Mouse (Mus musculus) kidney, adult 8-10 months (tissue): Measurements from ENCODE around the gene Fam120b.
A peak's percentile ranks its signal among the peaks of the same experiment; 100 is the strongest.

Experiments
- DNase-seq, 2 experiments: peaks; one replicate each; pipeline ENCODE4 v3.0.0; 2022

The Fam120b gene

DNA sequence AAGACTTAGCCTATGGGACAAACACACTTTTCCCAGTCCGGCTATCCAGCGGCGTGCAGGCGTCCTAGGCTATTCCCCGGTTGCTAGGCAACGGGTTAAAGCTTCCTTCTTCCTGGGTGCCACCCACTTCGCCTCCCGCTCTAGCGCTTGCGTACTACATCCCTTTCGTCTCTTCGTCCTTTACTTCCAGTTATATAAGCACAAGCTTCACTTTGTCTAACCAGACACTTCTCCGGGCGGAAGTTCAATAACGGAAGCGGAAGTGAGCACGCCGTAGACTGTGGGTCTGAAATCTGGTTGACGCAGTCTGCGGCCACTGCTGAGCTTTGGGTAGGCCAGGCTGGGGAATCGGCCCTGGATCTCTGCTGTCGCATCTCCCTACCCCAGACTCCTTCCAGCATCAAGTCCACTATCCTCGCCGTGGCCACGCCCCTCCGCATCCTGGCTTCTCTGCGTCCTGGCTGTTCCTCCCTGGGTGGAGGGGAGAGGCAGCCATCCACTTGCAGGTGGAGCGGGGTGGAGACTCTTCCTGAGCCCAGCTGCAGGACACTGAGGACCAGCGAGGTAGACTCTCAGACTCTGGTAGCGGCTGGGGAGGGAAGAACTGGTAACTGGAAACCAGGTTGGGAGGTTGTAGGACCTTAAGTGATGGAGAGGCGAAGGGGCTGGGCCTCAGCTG, at the start of gene Fam120b:
TSS of gene Fam120b (plus strand) at position 206 of the 679 bp plus-strand sequence.
- peak; percentile 94 to 98 for DNase-seq

DNA sequence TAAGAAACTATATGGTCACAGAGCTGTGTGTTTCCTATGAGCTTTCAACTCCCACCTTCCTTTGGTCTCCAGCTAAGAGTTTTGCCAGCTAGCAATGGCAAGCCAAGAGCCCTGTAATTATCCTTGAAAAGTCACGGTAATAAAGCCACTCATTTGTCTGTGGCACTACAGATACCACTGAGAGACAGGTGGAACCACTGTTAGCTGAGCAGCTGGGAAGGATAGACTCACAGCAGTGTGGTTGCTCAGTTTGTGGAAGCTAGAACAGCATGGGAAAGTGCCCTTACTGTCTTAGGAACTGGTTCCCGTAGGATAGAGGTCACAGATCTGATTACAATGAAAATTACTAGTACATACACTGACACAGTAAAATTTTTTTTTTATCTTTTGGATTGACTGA, 45.9 kb upstream of the Fam120b start:
- no peak for DNase-seq

DNA sequence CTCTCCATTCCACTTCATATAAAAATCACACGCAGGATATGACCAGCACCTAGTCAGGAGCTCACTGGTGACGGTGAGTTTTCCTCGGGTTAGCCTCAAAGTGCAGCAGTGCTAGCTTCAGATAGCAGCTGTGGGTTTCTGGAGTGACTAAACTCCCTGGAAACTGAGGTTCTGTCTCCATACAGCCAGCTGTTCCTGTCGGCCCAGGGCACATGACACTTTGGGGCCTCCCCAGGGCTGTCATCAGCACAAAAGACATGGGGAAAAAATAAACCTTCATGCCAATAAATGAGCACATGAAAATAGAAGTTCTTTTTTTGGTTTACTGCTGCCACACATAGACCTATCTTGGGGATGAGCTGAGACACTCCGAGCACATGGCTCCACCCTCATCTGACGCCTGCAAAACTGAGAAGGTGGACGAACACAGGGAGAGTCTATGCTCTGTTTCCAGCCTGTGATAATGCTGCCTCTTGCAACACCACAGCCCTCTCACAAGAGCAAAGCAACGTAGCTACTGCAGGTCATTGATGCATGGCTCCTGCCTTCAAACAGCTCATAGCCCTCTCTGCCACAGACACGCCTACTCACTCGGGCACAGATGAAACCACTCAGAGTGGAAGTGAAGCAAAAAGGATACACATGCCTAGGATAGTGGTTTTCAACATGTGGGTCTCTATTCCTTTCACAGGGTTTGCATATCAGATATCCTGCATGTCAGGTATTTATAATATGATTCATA, 43.0 kb upstream of the Fam120b start:
- DNase-seq = no peak

DNA sequence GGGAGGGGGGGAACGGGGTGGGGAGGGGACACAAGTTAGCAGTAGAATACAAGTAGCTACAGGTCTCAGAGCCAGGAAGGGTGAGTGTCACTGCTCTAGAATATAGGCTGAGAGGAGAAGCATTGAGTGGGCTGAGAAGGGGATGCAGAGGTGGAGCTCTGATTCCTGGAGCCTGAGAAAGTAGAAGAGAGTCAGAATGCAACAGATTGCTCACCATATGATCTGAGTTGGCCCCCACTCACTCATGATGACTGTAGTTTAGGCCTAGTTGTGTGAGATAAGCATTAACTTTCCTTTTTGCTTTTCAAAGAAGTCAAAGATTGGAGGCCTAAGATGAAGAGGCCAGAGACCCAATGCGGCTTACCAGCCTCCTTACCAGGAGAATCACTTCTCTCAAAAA, 42.0 kb upstream of the Fam120b start:
- DNase-seq = no peak

DNA sequence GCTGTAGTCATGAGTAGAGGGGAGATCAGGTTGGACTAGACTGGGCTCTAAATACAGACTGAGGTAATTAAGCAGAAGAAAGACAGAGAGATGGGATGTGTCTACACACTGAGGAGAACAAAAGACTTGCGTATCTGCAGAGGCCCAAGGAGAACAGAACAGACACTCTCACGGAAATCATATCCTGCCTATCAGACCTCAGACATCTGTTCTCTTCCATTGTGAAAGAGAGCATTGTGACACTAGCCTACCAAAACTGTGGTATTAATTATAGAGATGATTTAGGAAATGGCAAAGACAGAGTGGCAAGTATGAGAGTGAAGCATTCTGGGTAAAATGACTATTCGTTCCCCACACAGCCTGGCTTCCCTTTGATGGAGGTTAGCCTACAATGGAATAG, 40.9 kb upstream of the Fam120b start:
- DNase-seq = no peak

DNA sequence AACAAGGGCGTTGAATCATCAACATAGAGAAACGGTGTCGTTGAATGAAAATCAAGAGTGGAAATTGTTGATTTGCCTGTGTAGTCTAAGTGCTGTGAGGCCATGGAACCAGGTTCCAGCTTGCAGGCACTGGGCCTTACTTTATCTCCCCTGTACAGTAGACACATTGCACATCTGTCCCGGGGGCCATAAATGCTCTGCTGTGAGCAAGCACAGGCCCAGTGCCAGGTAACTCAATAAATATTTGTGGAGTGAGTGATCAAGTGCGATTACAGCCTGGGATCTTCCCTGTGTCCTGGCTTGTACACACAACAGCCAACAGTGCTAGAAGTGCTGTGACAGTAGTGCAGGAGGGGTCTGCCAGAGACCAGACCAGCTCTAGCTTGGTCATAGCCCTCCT, 39.5 kb upstream of the Fam120b start:
- DNase-seq = no peak

DNA sequence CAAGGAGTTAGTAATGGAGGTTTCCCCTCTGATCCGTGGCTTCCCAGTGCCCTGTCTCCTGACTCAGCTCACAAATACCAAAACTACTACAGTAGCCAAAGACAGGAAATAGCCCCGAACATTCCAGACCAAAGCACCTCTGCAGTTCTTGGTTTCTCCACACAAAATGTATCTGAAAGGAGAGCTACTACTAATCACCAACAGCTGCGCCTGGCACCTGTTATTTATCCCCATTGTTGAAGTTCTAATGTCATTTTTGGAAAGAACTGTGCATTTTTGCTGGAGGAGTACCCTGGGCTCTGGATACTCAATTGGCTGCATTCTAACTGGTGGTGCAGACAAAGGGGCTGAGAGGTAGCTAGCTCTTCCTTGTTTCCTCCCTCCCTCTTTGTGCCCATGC, 38.9 kb upstream of the Fam120b start:
- no peak for DNase-seq

DNA sequence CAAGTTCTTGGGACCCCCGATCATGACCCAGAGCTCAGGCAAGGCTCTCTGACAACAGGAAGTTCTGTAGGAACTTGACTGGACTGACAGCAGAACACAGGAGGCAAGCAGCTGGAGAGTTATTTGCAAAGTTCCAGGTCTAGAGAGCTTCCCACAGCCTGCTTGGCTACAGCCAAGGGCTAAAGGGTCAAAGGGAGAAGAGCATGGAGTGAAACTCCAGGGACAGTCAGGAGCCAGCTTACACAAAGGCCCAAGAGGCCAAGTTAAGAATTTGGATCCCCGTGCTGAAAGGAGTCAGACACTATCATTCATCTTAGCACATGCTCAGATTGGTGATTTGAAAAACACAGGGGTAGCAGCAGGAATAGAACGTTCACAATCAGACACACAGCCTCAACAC, 32.3 kb upstream of the Fam120b start:
- no peak for DNase-seq

DNA sequence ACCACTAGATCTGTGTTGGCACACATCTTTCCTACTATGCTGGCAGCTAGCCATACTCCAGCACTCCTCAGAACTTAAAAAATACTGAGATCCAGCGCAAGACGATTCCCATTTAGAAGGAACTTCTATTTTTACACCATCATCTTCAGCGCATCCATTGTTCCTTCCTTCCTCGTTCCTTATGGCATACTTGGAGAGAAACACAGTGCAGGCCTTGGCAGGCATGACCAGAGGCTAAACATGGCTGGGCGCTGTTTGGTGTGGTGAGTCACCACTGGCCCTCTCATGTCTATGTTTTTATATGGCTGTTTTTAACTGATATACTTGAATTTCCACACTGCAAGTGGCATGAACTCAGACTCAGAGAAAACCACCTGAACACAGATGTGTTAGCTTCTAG, 30.4 kb upstream of the Fam120b start:
- no peak for DNase-seq

DNA sequence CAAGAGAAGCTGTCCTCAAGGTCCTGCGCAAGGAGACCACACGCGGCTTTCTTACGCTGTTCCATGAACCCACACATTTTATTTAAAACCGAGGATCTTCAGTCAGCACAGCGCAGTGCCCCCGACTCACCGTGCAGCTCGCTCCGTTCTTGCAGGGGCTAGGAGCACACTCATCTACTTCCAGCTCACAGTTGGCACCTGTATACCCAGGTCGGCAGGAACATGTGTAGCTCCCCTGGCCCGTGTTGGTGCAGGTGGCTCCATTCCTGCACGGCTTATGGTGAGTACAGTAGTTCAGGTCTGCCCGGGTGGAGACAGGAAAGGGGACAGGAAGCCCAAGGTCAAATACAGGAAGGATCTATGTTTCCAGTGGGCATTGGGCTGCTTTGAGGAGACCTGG, 25.6 kb upstream of the Fam120b start:
- DNase-seq = no peak

DNA sequence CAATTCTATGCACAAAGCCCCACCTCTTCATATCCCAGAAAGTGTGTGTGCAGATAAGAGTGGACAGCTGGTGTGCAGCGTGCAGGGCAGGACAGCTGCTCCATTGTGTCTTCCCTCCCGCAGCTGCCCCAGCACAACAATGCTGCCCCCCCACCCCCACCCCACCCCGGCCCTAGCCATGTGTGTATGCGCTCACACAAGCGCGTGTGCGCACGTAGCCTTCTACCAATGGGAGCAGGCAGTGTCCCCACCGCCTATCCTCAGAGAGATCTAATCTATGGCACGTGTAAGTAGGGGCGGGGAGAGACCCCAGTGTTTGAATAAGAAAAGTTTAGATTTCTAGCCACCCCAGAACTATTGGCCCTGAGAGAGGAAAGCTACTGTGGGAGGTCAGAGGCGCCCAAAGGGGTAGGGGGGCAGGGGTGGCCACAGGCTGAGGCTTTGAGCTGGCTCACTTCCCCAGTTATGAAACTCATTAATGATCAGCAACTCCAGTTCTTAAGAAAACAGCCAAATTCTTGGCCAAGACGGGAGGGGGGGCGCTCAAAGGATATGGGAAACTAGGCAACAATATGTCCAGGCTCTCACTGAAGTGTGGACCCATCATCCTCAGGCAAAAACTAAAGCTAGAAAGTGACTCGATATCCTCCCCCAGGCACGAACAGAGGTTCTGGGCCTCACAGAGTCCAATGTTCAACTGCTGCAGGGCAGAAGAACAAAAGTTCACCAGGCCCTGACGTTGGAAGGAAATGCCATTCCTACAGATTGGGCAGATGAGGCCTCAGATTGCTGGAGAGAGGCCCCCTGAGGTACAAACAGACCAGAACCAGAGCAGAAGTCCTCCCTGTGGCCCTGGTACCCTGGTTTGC, 23.8 kb upstream of the Fam120b start:
- peak; percentile 54 to 65 for DNase-seq

DNA sequence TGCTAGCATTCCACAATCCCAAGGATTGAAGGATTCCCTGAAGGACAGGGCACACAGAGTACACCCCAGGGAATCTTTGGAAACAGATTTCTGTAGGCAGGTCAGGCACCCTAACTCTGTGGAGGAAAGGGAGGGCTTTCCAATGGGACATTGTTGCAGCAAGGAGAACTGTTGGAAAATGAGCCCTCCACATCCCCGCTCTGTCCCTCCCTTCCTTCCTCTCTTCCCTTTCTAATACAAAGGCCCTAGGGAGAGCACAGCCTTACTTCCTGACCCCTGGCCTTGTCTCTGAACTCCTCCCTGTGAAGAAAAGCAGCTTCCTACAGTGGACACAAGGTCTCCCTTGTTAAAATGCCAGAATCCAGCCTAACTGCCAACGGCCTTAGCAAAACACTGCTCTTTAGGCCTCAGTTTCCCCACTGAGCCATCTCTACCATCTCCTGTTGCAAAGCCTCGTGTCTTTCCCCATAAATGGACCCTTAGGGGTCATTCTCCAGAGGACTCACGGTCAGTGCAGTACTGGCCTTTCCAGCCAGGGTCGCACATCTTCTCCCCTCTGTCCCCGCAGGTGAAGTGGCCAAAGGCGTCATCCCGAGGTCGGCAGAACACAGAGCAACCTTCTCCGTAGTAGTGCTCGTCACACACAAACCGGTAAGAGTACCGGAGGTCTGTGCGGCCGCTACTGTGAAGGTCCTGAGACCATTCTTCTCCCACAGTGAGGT, 22.9 kb upstream of the Fam120b start:
- DNase-seq = peak in 1 of 2 experiments; percentile 36

DNA sequence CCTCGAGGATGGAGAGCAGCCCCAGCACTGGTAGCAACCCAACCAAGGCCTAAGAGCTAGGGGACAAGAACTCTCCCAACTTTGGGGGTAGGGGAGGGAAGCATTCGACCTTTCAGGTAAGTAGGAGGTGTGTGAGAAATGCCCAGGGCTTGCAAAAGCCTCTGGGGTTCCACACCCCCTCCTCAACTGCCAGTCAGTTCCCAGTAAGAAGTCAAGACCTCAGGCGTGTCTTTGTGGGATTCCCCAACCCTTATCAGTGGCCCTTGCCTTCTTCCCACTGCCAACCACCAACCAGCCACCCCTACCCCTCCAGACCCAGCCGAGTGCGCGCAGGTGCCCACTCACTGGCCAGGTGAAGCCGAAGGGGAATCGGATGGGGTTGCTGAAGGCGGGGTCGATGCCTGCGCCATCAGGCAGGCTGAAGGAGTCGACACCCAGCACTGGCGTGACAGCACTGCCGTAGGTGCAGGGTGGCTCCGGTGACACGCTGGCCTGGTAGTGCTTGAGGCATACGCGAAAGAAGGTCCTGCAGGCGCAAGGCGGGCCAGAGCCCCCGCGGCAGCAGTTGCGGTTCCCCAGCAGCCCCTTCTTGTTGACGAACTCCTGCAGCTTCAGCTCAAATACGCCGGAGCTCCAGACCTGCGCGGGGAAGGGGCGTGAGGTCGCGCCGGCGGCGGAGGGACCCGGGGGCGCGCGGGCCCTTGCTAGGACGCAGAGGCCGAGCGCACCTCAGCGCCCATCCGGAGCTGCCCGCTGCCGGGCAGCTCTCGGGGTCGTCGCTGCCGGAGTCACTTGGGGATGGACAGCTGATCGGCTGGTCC, 21.5 kb upstream of the Fam120b start:
- no peak for DNase-seq

DNA sequence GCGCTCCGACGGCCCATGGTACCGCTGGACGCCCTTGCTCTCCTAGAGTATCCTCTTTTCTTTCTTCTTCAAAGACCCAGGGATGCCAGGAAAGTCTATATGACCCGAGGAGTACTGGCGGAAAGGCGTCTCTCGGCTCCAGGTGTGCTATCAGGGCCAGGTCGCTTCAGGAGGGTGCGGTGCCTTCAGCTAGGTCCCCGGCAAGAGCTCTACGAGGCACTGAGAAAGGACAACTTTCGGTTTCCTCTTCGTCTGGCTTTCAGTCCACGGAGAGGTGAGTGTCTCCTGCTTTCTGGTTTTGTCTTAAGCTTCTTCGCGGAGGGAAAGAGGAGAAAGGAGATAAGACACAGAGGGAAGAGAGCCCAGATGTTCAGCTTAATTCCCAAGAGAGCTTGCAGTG, 20.8 kb upstream of the Fam120b start:
- DNase-seq = no peak

DNA sequence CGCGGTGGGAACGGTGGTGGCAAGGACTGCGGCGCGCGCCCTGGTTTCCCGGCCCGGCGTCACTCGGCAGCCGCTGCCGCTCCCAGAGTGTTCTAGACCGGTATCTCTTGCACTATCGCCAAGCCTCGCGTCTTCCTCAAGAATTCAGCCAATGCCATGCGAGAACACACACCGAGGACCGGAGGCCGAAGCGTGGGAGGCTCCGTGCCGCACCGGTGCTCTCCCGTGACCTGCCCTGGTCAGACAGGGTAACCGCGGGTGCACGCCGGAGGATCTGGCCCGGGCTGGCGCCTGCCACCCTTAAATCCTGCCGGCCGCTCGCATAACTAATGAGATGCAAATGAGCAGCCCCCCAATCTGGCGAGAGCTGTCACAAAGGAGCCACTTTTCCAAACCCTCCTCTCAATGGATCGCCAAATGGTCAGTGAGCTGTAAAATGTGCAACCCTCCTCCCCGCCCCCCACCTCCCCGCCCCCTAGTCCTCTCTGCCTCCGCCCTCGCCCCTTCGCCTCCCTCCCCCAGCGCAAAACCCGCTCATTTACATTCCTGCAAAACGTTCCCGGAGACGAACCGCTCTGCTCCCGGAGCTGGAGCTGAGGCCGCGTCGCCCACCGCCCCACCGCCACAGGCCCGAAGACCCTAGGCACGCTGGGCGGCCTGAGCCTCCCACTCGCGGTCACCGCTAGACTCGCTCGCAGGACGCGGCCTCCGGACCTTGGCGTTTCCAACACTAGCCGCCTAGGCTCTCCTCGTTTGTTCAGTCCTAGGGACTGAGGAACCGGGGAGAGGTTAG, 20.1 kb upstream of the Fam120b start:
- peak; percentile 84 to 92 for DNase-seq

DNA sequence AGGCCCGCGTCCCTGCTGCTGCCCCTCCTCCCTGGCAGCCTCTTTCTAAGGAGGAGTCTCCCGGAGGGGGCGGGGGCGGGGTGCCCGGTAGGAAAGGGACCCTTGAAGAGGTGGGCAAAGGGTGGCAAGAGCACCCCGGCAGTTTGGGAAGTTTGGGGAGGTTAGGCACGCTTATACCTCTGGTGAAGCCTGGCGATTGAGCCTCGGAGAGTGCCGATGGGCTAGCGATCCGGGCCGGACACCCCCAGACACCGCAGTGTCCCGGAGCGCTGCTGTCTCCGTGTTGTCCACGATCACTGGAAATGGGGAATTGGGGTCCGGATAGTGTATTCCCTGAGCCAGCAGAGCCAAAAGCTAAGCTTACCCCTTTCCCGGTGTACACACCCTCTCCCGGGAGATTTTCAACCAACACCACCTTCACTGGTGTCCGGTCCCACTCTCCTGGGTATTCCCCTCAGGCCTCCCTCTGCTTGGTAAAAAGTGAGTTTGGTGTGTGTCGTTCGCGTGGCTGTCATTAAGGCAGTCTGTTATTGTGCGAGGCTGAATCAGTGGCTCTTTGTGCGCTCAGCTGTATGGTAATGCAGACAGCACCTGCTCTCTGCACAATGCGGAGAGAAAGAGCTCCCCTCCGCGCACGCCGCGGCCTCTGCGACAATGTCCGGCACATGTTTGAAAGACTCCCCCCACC, 19.4 kb upstream of the Fam120b start, which contains the start of gene Dll1:
TSS of gene Dll1 (minus strand) at position 379 of the 688 bp plus-strand sequence.
- DNase-seq = no peak

DNA sequence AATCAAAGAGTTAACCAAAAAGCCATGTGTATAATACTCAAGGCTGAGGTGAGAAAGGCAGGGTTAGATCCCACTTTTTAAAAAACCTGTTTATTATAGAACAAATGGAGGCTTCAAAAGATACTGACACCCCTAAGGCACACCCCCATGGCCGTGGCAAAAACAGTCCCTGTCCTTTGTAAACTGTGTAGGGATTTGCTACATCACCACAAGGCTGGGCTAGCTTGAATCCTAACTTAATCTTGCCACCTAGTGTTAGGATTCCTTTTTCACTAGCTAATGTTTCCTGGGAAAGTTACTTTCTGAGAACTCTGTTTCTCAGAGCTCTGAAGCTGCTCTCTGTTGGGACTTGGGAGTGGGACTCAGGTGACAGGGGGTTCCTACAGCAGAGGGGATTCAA, 18.1 kb upstream of the Fam120b start:
- peak in 1 of 2 experiments; percentile 37 for DNase-seq

DNA sequence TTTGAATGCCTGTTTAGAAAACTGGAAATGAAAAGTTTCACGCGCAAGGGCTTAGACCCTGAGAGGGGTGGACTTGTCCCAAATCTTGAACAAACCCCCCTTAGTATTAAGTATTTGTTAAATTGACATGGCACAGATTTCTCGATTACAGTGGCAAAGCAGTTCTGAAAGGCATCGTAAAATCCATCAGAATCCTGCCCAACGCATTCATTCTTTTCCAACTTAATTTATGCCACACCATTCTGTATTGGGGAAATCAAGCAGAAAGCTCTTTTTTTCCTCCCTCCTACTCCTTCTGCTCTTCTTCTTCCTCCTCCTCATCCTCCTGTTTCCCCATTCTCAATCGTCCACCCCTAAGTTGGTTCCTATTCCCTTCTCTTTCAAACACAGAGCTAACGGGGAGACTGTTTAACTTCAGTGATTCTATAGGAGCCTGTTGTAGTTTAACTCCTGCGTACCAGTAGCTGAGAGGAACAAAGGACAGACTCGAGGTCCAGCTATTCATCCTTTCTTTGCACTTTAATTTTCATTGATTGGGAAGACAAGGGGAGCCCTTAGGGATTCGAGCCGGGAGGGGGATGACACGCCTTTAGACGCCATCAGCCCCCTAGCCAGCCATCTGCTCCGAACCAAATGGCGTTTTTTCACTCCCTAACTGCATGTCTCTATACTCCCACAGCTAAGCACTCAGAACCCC, 17.4 kb upstream of the Fam120b start:
- no peak for DNase-seq

DNA sequence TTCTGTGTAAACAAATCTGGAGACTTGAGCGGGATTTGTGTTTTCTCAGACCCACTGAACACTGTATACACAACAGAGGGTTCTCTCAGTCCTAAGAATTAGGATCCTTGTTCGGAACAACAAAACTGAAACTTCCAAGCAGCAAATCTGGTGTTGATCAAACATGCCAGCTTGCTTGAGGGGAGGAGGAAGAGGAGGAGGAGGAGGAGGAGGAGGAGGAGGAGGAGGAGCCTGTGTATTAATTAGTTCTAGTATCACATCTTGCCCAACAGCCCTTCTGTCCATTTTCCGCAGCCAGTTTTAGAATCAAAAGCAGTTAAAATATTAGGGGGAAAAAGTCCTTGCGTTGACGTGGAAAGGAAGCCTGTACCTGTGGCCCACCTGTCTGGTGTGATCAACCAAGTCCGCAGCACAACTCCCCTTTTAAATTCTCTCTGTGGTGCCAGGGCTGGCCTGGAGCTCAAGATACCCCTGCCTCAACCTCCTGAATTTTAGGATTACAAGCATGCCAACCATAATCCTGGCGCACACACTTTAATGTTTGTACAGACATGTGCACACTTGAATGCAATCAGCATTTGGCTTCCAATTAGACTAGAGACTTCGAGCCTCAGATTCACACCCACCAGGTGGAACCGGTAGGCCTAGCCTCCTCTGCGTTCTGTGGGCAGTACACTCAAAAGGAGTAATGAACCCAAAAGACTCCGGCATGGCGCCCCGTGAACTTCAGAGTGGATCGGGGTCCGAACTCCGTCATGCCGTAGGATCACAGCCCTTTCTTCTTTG, 16.1 kb upstream of the Fam120b start:
- DNase-seq = no peak
